Mouse (Mus musculus): ENCODE measurements at regions not wholly inside any gene's neighbourhood (a gene's known extent, or its start where the extent isn't known, plus 50 kb on each side); places are given as distances from the start of the nearest gene placed in this dataset.
A peak's percentile ranks its signal among the peaks of the same experiment; 100 is the strongest.

DNA sequence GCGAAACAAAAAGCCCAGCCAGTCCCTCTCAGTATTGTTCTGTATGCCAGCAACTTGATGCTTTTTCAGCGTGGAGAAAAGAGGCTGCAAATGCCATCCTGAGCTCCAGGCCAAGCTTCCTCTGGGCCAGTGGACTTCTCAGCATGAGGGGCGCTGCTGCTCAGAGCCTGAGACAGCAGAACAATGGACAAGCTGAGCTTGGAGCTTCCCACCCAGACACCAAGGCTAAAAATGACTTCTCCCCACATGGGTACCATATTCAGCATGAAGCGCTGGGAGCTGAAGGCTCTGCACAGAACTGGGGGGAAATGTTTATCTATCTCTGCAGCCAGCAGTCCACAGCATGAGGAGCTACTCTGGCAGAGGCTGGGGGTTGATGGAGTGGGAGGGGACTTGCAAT is 402.3 kb downstream of the Pdcd6ip start:
- 50% methylated on average over 4 of the region's 4 CpGs for WGBS
- Histone ChIP-seq H3K4me1 (replicated peaks; ENCODE audit: control insufficient read depth, insufficient read depth) (no peaks in the 10 kb centered on the region; the same call in 1 of the 2 replicates), H3K4me2 (replicated peaks; ENCODE audit: low read depth) (no peak overlapping the region), H3K27me3 (ENCODE audit: control insufficient read depth, insufficient read depth, low read length) (no peaks in the 10 kb centered on the region), H3K36me3 (ENCODE audit: control insufficient read depth, insufficient read depth, low read length) (no peaks in the 10 kb centered on the region), H3K9me3 (ENCODE audit: control insufficient read depth, low read length) (no peaks in the 10 kb centered on the region), H3K9ac (ENCODE audit: low read length) (no peak overlapping the region), H3K4me3 (ENCODE audit: low read depth, low read length) (no peak overlapping the region), H3K27ac (replicated peaks) (no peak overlapping the region)
- DNase-seq (ENCODE audit: low spot score): no peak
- TF ChIP-seq CTCF (IDR thresholded peaks at IDR 0.05; ENCODE audit: low read depth) (no peak), EP300 (optimal IDR thresholded peaks at IDR 0.05) (no peak)
- no peak for ATAC-seq (ENCODE audit: low FRiP score, low TSS enrichment)

DNA sequence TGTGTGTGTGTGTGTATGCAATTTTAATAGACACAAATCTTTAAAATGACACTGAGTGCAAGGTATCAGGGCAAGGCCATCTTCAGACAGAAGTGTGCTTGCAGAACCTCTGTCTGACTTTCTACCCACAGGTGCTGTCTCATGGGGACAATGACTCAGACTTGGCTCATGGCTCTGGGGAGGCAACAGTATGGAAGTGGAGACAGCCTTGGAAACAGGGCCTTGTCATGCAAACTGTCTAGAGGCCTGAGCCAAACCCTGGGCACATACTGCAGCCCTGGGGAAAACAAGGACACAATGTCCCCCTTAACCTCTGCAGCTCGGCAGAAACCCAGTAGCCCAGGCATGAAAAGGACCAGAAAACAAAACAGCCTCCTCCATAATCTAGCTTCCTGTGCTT is 405.6 kb downstream of the Pdcd6ip start:
- no peak overlapping the region for H3K9ac ChIP-seq (ENCODE audit: low read length)
- no peaks in the 10 kb centered on the region for H3K36me3 ChIP-seq (ENCODE audit: control insufficient read depth, insufficient read depth, low read length)
- 60% methylated on average over 1 of the region's 1 CpGs for WGBS
- no peak overlapping the region for H3K4me2 ChIP-seq (replicated peaks; ENCODE audit: low read depth)
- TF ChIP-seq CTCF (IDR thresholded peaks at IDR 0.05; ENCODE audit: low read depth) (no peak), EP300 (optimal IDR thresholded peaks at IDR 0.05) (no peak)
- DNase-seq (ENCODE audit: low spot score) (no peak), ATAC-seq (ENCODE audit: low FRiP score, low TSS enrichment) (no peak)
- no peaks in the 10 kb centered on the region for H3K27me3 ChIP-seq (ENCODE audit: control insufficient read depth, insufficient read depth, low read length)
- H3K4me3 ChIP-seq (ENCODE audit: low read depth, low read length): no peak overlapping the region
- no peak overlapping the region for H3K27ac ChIP-seq (replicated peaks)
- no peaks in the 10 kb centered on the region; the same call in 1 of the 2 replicates for H3K4me1 ChIP-seq (replicated peaks; ENCODE audit: control insufficient read depth, insufficient read depth)
- H3K9me3 ChIP-seq (ENCODE audit: control insufficient read depth, low read length): no peaks in the 10 kb centered on the region

DNA sequence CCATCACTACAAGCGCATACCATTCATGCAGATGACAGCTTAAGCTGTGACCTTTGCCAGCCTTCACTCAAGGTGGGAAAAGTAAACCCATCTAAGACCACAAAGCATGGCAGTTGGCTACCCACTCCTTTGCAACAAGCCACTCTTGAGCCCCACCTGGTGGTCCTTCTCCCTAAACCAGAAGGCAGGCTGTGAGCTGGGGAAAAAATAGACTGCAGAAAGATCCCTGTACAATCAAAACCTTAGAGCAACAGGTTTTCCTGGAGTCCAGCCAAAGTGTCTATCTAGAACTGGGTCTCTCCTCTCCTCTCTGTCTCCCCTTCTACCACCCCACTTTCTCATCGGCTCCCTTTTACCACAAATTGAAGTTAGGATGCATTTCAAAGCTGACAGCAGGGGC is 407.2 kb downstream of the Pdcd6ip start:
- H3K27ac ChIP-seq (replicated peaks): no peak overlapping the region
- WGBS: 11% methylated on average over 2 of the region's 2 CpGs
- no peak overlapping the region for H3K4me2 ChIP-seq (replicated peaks; ENCODE audit: low read depth)
- H3K36me3 ChIP-seq (ENCODE audit: control insufficient read depth, insufficient read depth, low read length): no peaks in the 10 kb centered on the region
- no peak overlapping the region for H3K4me3 ChIP-seq (ENCODE audit: low read depth, low read length)
- no peak; the same call in 1 of the 2 replicates for ATAC-seq (ENCODE audit: low FRiP score, low TSS enrichment)
- no peak for DNase-seq (ENCODE audit: low spot score)
- no peaks in the 10 kb centered on the region for H3K9me3 ChIP-seq (ENCODE audit: control insufficient read depth, low read length)
- H3K9ac ChIP-seq (ENCODE audit: low read length): no peak overlapping the region
- no peak for TF ChIP-seq EP300 (optimal IDR thresholded peaks at IDR 0.05)
- peak; percentile 41 for TF ChIP-seq CTCF (IDR thresholded peaks at IDR 0.05; ENCODE audit: low read depth)
- no peaks in the 10 kb centered on the region for H3K27me3 ChIP-seq (ENCODE audit: control insufficient read depth, insufficient read depth, low read length)
- H3K4me1 ChIP-seq (replicated peaks; ENCODE audit: control insufficient read depth, insufficient read depth): no peaks in the 10 kb centered on the region; the same call in 1 of the 2 replicates

DNA sequence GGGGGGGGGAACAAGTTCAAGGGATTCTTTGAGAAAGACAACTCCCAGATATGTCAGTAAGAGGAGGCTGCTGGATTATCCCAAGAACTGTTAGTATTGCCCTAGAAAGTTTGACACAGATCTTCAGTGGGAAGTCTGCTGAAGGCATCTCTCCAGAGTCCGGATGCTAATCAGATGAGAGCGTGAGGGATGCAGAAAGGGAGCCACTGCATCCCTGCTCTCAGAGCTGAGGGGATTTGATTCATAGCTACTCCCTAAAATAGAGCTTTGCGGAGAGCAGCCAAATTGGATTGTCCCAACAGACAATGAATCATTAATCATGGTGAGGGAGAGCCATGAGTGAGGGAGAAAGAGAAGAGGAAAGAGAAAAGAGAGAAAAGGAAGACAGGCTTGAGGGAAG is 408.2 kb downstream of the Pdcd6ip start:
- Histone ChIP-seq H3K4me1 (replicated peaks; ENCODE audit: control insufficient read depth, insufficient read depth) (no peaks in the 10 kb centered on the region), H3K4me2 (replicated peaks; ENCODE audit: low read depth) (no peak overlapping the region), H3K9ac (ENCODE audit: low read length) (no peak overlapping the region), H3K4me3 (ENCODE audit: low read depth, low read length) (no peak overlapping the region), H3K27me3 (ENCODE audit: control insufficient read depth, insufficient read depth, low read length) (no peaks in the 10 kb centered on the region), H3K9me3 (ENCODE audit: control insufficient read depth, low read length) (no peaks in the 10 kb centered on the region), H3K27ac (replicated peaks) (no peak overlapping the region), H3K36me3 (ENCODE audit: control insufficient read depth, insufficient read depth, low read length) (no peaks in the 10 kb centered on the region)
- TF ChIP-seq EP300 (optimal IDR thresholded peaks at IDR 0.05) (no peak), CTCF (IDR thresholded peaks at IDR 0.05; ENCODE audit: low read depth) (no peak)
- ATAC-seq (ENCODE audit: low FRiP score, low TSS enrichment) (no peak), DNase-seq (ENCODE audit: low spot score) (no peak)
- WGBS: 20% methylated on average over 3 of the region's 3 CpGs

DNA sequence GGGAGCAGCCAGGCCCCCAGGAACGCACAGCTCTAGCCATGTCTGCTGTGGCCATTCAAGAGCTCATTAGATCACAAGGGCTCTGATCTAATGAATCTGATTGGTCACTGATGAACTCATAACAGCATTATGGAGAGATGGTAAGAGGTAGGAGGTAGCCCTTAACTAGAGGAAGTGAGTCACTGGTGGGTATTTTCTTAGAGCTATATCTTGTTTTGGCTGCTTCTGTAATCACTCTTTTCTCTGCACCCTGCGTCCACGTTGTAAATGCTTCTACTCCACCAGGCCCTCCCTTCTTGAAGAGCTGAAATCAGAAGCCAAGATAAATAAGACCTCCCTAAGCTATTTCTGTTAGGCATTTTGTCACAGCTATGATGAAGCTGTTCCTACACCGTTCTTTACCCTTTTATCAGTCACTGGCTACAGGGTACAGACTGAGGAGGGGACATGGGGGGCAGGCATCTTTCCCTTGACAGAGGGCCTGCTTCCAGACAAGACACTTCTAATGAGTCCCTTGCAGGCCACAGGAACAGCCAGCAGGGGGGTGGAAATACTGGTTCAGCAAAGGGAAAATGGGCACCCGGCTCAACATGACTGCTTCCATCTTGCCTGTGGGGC is 412.1 kb downstream of the Pdcd6ip start:
- ATAC-seq (ENCODE audit: low FRiP score, low TSS enrichment) (no peak), DNase-seq (ENCODE audit: low spot score) (no peak)
- no peaks in the 10 kb centered on the region for H3K36me3 ChIP-seq (ENCODE audit: control insufficient read depth, insufficient read depth, low read length)
- no peaks in the 10 kb centered on the region for H3K4me1 ChIP-seq (replicated peaks; ENCODE audit: control insufficient read depth, insufficient read depth)
- H3K27ac ChIP-seq (replicated peaks): no peak overlapping the region
- no peaks in the 10 kb centered on the region for H3K27me3 ChIP-seq (ENCODE audit: control insufficient read depth, insufficient read depth, low read length)
- H3K4me3 ChIP-seq (ENCODE audit: low read depth, low read length): no peak overlapping the region
- H3K9me3 ChIP-seq (ENCODE audit: control insufficient read depth, low read length): no peaks in the 10 kb centered on the region
- TF ChIP-seq EP300 (optimal IDR thresholded peaks at IDR 0.05) (no peak), CTCF (IDR thresholded peaks at IDR 0.05; ENCODE audit: low read depth) (no peak)
- 51% methylated on average over 5 of the region's 5 CpGs for WGBS
- H3K9ac ChIP-seq (ENCODE audit: low read length): no peak overlapping the region
- H3K4me2 ChIP-seq (replicated peaks; ENCODE audit: low read depth): no peak overlapping the region

DNA sequence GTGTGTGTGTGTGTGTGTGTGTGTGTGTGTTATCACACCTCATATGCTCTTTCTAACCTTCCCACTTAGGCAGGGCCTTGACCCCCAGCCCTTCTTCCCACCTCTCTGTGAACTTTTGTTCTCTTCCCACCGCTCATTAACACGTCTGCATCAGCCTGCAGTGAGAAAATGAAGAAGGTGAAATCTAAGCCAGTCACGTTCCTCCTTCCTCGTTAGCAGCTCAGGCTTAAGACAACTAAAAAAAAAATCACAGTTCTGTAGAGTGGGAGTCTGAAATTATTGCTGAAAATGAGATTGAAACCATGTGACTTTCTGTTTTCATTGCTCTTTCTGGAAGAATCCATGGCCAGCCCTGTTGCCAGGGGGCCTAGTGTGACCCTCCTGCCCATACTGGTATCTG is 420.7 kb downstream of the Pdcd6ip start:
- DNase-seq (ENCODE audit: low spot score) (no peak), ATAC-seq (ENCODE audit: low FRiP score, low TSS enrichment) (no peak)
- 53% methylated on average over 4 of the region's 4 CpGs for WGBS
- H3K4me1 ChIP-seq (replicated peaks; ENCODE audit: control insufficient read depth, insufficient read depth): no peaks in the 10 kb centered on the region
- TF ChIP-seq EP300 (optimal IDR thresholded peaks at IDR 0.05) (no peak), CTCF (IDR thresholded peaks at IDR 0.05; ENCODE audit: low read depth) (no peak)
- no peak overlapping the region for H3K27ac ChIP-seq (replicated peaks)
- H3K4me2 ChIP-seq (replicated peaks; ENCODE audit: low read depth): no peak overlapping the region
- H3K9me3 ChIP-seq (ENCODE audit: control insufficient read depth, low read length): no peaks in the 10 kb centered on the region
- no peaks in the 10 kb centered on the region for H3K36me3 ChIP-seq (ENCODE audit: control insufficient read depth, insufficient read depth, low read length)
- H3K27me3 ChIP-seq (ENCODE audit: control insufficient read depth, insufficient read depth, low read length): no peaks in the 10 kb centered on the region
- no peak overlapping the region for H3K9ac ChIP-seq (ENCODE audit: low read length)
- H3K4me3 ChIP-seq (ENCODE audit: low read depth, low read length): no peak overlapping the region

All from stomach, postnatal 0 days (tissue).